ENCODE assay signal across 11 mouse cellular contexts in the genomic region with DNA sequence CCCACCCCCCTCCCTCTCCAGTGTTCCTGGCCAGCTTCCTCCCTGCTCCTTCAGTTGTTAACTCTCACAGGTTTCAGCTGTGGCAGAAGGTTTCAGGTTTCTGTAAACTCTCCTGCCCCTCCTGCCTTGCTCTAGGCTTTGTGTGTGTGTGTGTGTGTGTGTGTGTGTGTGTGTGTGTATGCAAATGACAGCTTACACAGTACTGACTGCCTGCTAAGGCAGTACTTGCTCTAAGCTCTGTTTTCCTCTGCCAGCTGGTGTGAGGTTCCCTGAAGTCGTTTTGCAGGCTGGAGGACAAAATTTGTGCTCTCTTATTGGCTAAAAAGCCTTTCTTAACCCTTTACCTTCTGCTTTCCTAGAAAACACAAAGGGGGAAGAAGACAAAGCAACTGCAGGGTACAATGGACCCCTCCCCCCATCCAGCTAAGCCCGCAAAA. TPM values are rescaled to one million over a fixed set of nuclear protein-coding genes. Genes with fewer than 3 reads are reported as not detected.
DNase-seq lines count a peak whose midpoint lies in the region; ATAC-seq and TF ChIP-seq lines count a peak whose summit lies in the region.
"Had no signal": no experiment of that assay in that cellular context is flagged by ENCODE, and none has a peak within 500 bp of the region (broad histone marks: within the 10 kb centered on the region; RNA-seq: fewer than 3 reads in every experiment).

No protein-coding gene starts in this region.

- 3% methylated on average over 2 of the region's 2 CpGs for WGBS in kidney, postnatal 0 days
- WGBS in embryonic facial prominence, embryonic 11.5 days: 7% methylated on average over 2 of the region's 2 CpGs
- 6% methylated on average over 2 of the region's 2 CpGs for WGBS in hindbrain, postnatal 0 days
- 0% methylated on average over 2 of the region's 2 CpGs for WGBS in midbrain, embryonic 15.5 days

- no peak overlapping the region for H3K9ac ChIP-seq in kidney, postnatal 0 days (ENCODE audit: low read depth, low read length)
- peak overlapping the region; percentile 41 for H3K9ac ChIP-seq in embryonic facial prominence, embryonic 11.5 days (replicated peaks; ENCODE audit: low read length)
- no peak overlapping the region for H3K9ac ChIP-seq in hindbrain, postnatal 0 days (replicated peaks; ENCODE audit: low read length)
- H3K9ac ChIP-seq in midbrain, embryonic 15.5 days: no peak overlapping the region

- no peak for TF ChIP-seq CTCF in kidney, postnatal 0 days (IDR thresholded peaks at IDR 0.05; ENCODE audit: low read depth)
- TF ChIP-seq CTCF in hindbrain, postnatal 0 days (IDR thresholded peaks at IDR 0.05; ENCODE audit: low read depth): no peak

- no peaks in the 10 kb centered on the region for H3K4me1 ChIP-seq in kidney, postnatal 0 days (replicated peaks; ENCODE audit: insufficient read depth, low read length)
- no peaks in the 10 kb centered on the region for H3K4me1 ChIP-seq in embryonic facial prominence, embryonic 11.5 days (ENCODE audit: control insufficient read depth, insufficient read depth, low read length)
- H3K4me1 ChIP-seq in hindbrain, postnatal 0 days (ENCODE audit: insufficient read depth, low read length): no peaks in the 10 kb centered on the region
- peaks cover 3% of the 10 kb centered on the region; the same call in 1 of the 2 replicates for H3K4me1 ChIP-seq in midbrain, embryonic 15.5 days

- no peaks in the 10 kb centered on the region for H3K36me3 ChIP-seq in kidney, postnatal 0 days (ENCODE audit: insufficient read depth, low read length)
- no peaks in the 10 kb centered on the region for H3K36me3 ChIP-seq in embryonic facial prominence, embryonic 11.5 days (replicated peaks; ENCODE audit: control insufficient read depth, insufficient read depth, low read depth, low read length)
- no peaks in the 10 kb centered on the region for H3K36me3 ChIP-seq in hindbrain, postnatal 0 days (ENCODE audit: insufficient read depth, low read length)
- H3K36me3 ChIP-seq in midbrain, embryonic 15.5 days (replicated peaks): no peaks in the 10 kb centered on the region

- DNase-seq in kidney, postnatal 0 days (ENCODE audit: low spot score): peak; percentile 53
- no peak for DNase-seq in kidney, postnatal 36 days
- DNase-seq in embryonic facial prominence, embryonic 11.5 days (ENCODE audit: low spot score): peak; percentile 67
- peak; percentile 5 for DNase-seq in hindbrain, postnatal 0 days (ENCODE audit: low spot score)
- no peak for DNase-seq in cerebellum, postnatal 4 days (ENCODE audit: low spot score in 2 of 2)
- no peak for DNase-seq in frontal cortex, postnatal 10 days (ENCODE audit: low spot score in 2 of 2)
- DNase-seq in gastrocnemius, postnatal 25 days: no peak
- DNase-seq: cerebellum, adult 11 months; heart, postnatal 4 days had no signal

- H3K27me3 ChIP-seq in kidney, postnatal 0 days (ENCODE audit: insufficient read depth, low read length): no peaks in the 10 kb centered on the region
- H3K27me3 ChIP-seq in embryonic facial prominence, embryonic 11.5 days (ENCODE audit: control insufficient read depth, insufficient read depth, low read length): no peaks in the 10 kb centered on the region
- H3K27me3 ChIP-seq in hindbrain, postnatal 0 days (ENCODE audit: insufficient read depth, low read length): no peaks in the 10 kb centered on the region
- H3K27me3 ChIP-seq in midbrain, embryonic 15.5 days (replicated peaks): no peaks in the 10 kb centered on the region

- ATAC-seq in kidney, postnatal 0 days (replicated peaks; ENCODE audit: low FRiP score, low read depth): peak; percentile 57; the same call in 1 of the 2 replicates
- peak; percentile 94 for ATAC-seq in embryonic facial prominence, embryonic 11.5 days (replicated peaks; ENCODE audit: insufficient number of reproducible peaks, low FRiP score, low TSS enrichment, low read depth)
- no peak for ATAC-seq in hindbrain, postnatal 0 days
- 0 out of 2 replicates have a peak, but pooled peaks have one; percentile 52 for ATAC-seq in midbrain, embryonic 15.5 days (replicated peaks)

- no peak overlapping the region for H3K27ac ChIP-seq in kidney, postnatal 0 days
- H3K27ac ChIP-seq in embryonic facial prominence, embryonic 11.5 days (replicated peaks; ENCODE audit: low read depth, low read length): no peak overlapping the region
- H3K27ac ChIP-seq in hindbrain, postnatal 0 days: no peak overlapping the region
- H3K27ac ChIP-seq in midbrain, embryonic 15.5 days: no peak overlapping the region

- no peak overlapping the region for H3K4me2 ChIP-seq in kidney, postnatal 0 days (ENCODE audit: low read length)
- no peak overlapping the region; the same call in 1 of the 2 replicates for H3K4me2 ChIP-seq in embryonic facial prominence, embryonic 11.5 days (ENCODE audit: low read depth, low read length)
- H3K4me2 ChIP-seq in hindbrain, postnatal 0 days (ENCODE audit: low read depth, low read length): no peak overlapping the region
- H3K4me2 ChIP-seq in midbrain, embryonic 15.5 days: no peak overlapping the region

- H3K4me3 ChIP-seq in kidney, postnatal 0 days (replicated peaks; ENCODE audit: low read depth, low read length): no peak overlapping the region
- H3K4me3 ChIP-seq in embryonic facial prominence, embryonic 11.5 days (ENCODE audit: low read depth, low read length): no peak overlapping the region
- no peak overlapping the region for H3K4me3 ChIP-seq in hindbrain, postnatal 0 days (ENCODE audit: low read length)
- H3K4me3 ChIP-seq in midbrain, embryonic 15.5 days: no peak overlapping the region

- no peaks in the 10 kb centered on the region for H3K9me3 ChIP-seq in kidney, postnatal 0 days (replicated peaks; ENCODE audit: low read length)
- no peaks in the 10 kb centered on the region for H3K9me3 ChIP-seq in embryonic facial prominence, embryonic 11.5 days (replicated peaks; ENCODE audit: control insufficient read depth, low read length)
- no peaks in the 10 kb centered on the region for H3K9me3 ChIP-seq in hindbrain, postnatal 0 days (ENCODE audit: low read length)
- no peaks in the 10 kb centered on the region for H3K9me3 ChIP-seq in midbrain, embryonic 15.5 days

RNA-seq across cellular contexts. Expression of a gene that starts 8.9 kb away (rescaled TPM):
- polyA plus RNA-seq in kidney, postnatal 0 days (2015; fragmentation: Nextera tagmentation; extraction: Ambion mirVana): not detected in 2 replicates
- polyA plus RNA-seq in embryonic facial prominence, embryonic 11.5 days (2014; fragmentation: Nextera tagmentation; extraction: Ambion mirVana): not detected in 2 replicates
- not detected in 2 replicates for total RNA-seq in hindbrain, postnatal 0 days (2014; rRNA removed)
- polyA plus RNA-seq in hindbrain, postnatal 0 days (2015; fragmentation: Nextera tagmentation; extraction: Ambion mirVana): not detected in 2 replicates
- polyA plus RNA-seq in midbrain, embryonic 15.5 days (2015; fragmentation: Nextera tagmentation; extraction: Ambion mirVana): not detected in 2 replicates
- not detected for total RNA-seq in gastrocnemius, postnatal 25 days (2021)
- total RNA-seq: heart, postnatal 4 days had no signal
- polyA plus RNA-seq: frontal cortex, adult 2 months had no signal

RNA-seq across cellular contexts. Expression of a gene that starts 40.7 kb away (rescaled TPM):
- not detected in 2 replicates for polyA plus RNA-seq in kidney, postnatal 0 days (2015; fragmentation: Nextera tagmentation; extraction: Ambion mirVana)
- polyA plus RNA-seq in embryonic facial prominence, embryonic 11.5 days (2014; fragmentation: Nextera tagmentation; extraction: Ambion mirVana): not detected in 2 replicates
- not detected in 2 replicates for total RNA-seq in hindbrain, postnatal 0 days (2014; rRNA removed)
- not detected in 2 replicates for polyA plus RNA-seq in hindbrain, postnatal 0 days (2015; fragmentation: Nextera tagmentation; extraction: Ambion mirVana)
- not detected in 2 replicates for polyA plus RNA-seq in midbrain, embryonic 15.5 days (2015; fragmentation: Nextera tagmentation; extraction: Ambion mirVana)
- total RNA-seq in gastrocnemius, postnatal 25 days (2021): not detected
- total RNA-seq: heart, postnatal 4 days had no signal

RNA-seq across cellular contexts. Expression of a gene that starts 42.4 kb away (rescaled TPM):
- polyA plus RNA-seq in kidney, postnatal 0 days (2015; fragmentation: Nextera tagmentation; extraction: Ambion mirVana): 0.07 and 0.14 TPM in 2 replicates
- not detected in 2 replicates for polyA plus RNA-seq in embryonic facial prominence, embryonic 11.5 days (2014; fragmentation: Nextera tagmentation; extraction: Ambion mirVana)
- not detected in 2 replicates for total RNA-seq in hindbrain, postnatal 0 days (2014; rRNA removed)
- not detected in 2 replicates for polyA plus RNA-seq in hindbrain, postnatal 0 days (2015; fragmentation: Nextera tagmentation; extraction: Ambion mirVana)
- not detected in 2 replicates for polyA plus RNA-seq in midbrain, embryonic 15.5 days (2015; fragmentation: Nextera tagmentation; extraction: Ambion mirVana)
- total RNA-seq in gastrocnemius, postnatal 25 days (2021): not detected
- total RNA-seq: heart, postnatal 4 days had no signal

Comparison
In these comparisons a context has a peak if more than half of its experiments do, and no peak if none do; other contexts are left out.
1. DNase-seq: peak in kidney, postnatal 0 days (single experiment), embryonic facial prominence, embryonic 11.5 days (single experiment) and hindbrain, postnatal 0 days (single experiment); none in kidney, postnatal 36 days (0 of 2), cerebellum, postnatal 4 days (0 of 2), frontal cortex, postnatal 10 days (0 of 2) and gastrocnemius, postnatal 25 days (single experiment).